Mouse (Mus musculus) small intestine, adult 2 months (tissue): ENCODE measurements around the gene Usp24. TPM values are rescaled to one million over a fixed set of nuclear protein-coding genes. Genes with fewer than 3 reads are reported as not detected.

Experiments
- H3K27ac ChIP-seq: fragments of 200-500 bp; 2 replicates; pipeline ENCODE4 v1.5.1; 2012; ENCODE audit warnings: low read depth, low read length, control low read depth, inconsistent platforms; ENCODE audit not compliant: insufficient read depth
- H3K27me3 ChIP-seq: fragments of 200-500 bp; 2 replicates; pipeline ENCODE4 v1.6.1; 2012; ENCODE audit warnings: mild to moderate bottlenecking, moderate library complexity, low read length, inconsistent platforms; ENCODE audit not compliant: control insufficient read depth, insufficient read depth
- H3K36me3 ChIP-seq: fragments of 200-500 bp; 2 replicates; pipeline ENCODE4 v1.6.1; 2012; ENCODE audit warnings: mild to moderate bottlenecking, low read length, control low read depth, inconsistent platforms; ENCODE audit not compliant: control insufficient read depth, insufficient read depth
- H3K4me1 ChIP-seq: fragments of 200-500 bp; 2 replicates; pipeline ENCODE4 v1.6.1; 2012; ENCODE audit warnings: low read length, inconsistent platforms, mixed read lengths; ENCODE audit not compliant: control insufficient read depth, insufficient read depth, insufficient read length
- H3K4me3 ChIP-seq: fragments of 200-500 bp; 2 replicates; pipeline ENCODE4 v1.5.1; 2012; ENCODE audit warnings: low read depth, mild to moderate bottlenecking, control low read depth, inconsistent platforms, low read length, moderate library complexity
- CTCF ChIP-seq: fragments of 200-500 bp; IDR thresholded peaks from 2 replicates; pipeline ENCODE4 v1.5.1; 2012; ENCODE audit warnings: low read depth, mild to moderate bottlenecking, control low read depth, inconsistent platforms, low read length, moderate library complexity, mixed read lengths; ENCODE audit not compliant: insufficient replicate concordance, insufficient read length; ENCODE audit errors: extremely low read depth
- POLR2A ChIP-seq: fragments of 200-500 bp; IDR thresholded peaks from 2 replicates; pipeline ENCODE4 v1.6.1; 2012; ENCODE audit warnings: low read depth, mild to moderate bottlenecking, control low read depth, inconsistent platforms, low read length, moderate library complexity
- WGBS: fragments of 180-500 bp; shearing (Covaris S2); methylation state at CpG from one replicate; pipeline ENCODE4 v1.1.7; 2018; 5-methylcytosine and 5-hydroxymethylcytosine counted together
- polyA plus RNA-seq: library from polyadenylated mRNA; depleted of rRNA; stranded (reverse); fragments of >200 nt; gene quantifications from 2 replicates; pipeline ENCODE4 v1.2.3, GENCODE M21; 2012

Usp24 gene
- polyA plus RNA-seq, 1 experiment = 5.8 TPM

- H3K36me3 ChIP-seq = peaks cover 56% of the 10 kb centered on the region
- 87% methylated on average over 7 of the region's 7 CpGs for WGBS
These were observed 113.1 kb downstream of the Usp24 start for GRCm38 (mm10) chr4:106429106-106429505.

GRCm38 (mm10) chr4:106430431-106430830, 114.4 kb downstream of the Usp24 start:
- peaks cover 53% of the 10 kb centered on the region for H3K36me3 ChIP-seq
- no peaks in the 10 kb centered on the region for H3K4me1 ChIP-seq
- TF ChIP-seq POLR2A (no peak), CTCF (no peak)
- H3K27ac ChIP-seq = no peak overlapping the region
- 98% methylated on average over 5 of the region's 5 CpGs for WGBS
- H3K4me3 ChIP-seq = no peak overlapping the region
- no peaks in the 10 kb centered on the region for H3K27me3 ChIP-seq

More at GRCm38 (mm10) chr4:106429106-106429505, 113.1 kb downstream of the Usp24 start:
- H3K4me3 ChIP-seq = no peak overlapping the region
- no peaks in the 10 kb centered on the region for H3K27me3 ChIP-seq
- no peaks in the 10 kb centered on the region for H3K4me1 ChIP-seq
- TF ChIP-seq CTCF (no peak), POLR2A (no peak)
- no peak overlapping the region for H3K27ac ChIP-seq

- Histone ChIP-seq H3K27ac (no peak overlapping the region), H3K27me3 (no peaks in the 10 kb centered on the region), H3K36me3 (peaks cover 60% of the 10 kb centered on the region), H3K4me3 (no peak overlapping the region), H3K4me1 (no peaks in the 10 kb centered on the region)
- TF ChIP-seq POLR2A = no peak
- WGBS = 61% methylated on average over 2 of the region's 2 CpGs
These were observed 119.4 kb downstream of the Usp24 start for GRCm38 (mm10) chr4:106435426-106435825.

- TF ChIP-seq POLR2A (no peak), CTCF (peak; percentile 70; the same call in 1 of the 2 replicates)
- H3K27me3 ChIP-seq = no peaks in the 10 kb centered on the region
- 68% methylated on average over 4 of the region's 4 CpGs for WGBS
- no peaks in the 10 kb centered on the region; the same call in 1 of the 2 replicates for H3K4me1 ChIP-seq
- no peak overlapping the region for H3K4me3 ChIP-seq
- no peak overlapping the region for H3K27ac ChIP-seq
- H3K36me3 ChIP-seq = peaks cover 56% of the 10 kb centered on the region
These were observed 120.5 kb downstream of the Usp24 start for GRCm38 (mm10) chr4:106436475-106436874.

- Histone ChIP-seq H3K27me3 (no peaks in the 10 kb centered on the region), H3K36me3 (peaks cover 55% of the 10 kb centered on the region), H3K27ac (no peak overlapping the region), H3K4me1 (no peaks in the 10 kb centered on the region; the same call in 1 of the 2 replicates), H3K4me3 (no peak overlapping the region)
- TF ChIP-seq CTCF = no peak
- no peak for TF ChIP-seq POLR2A
- 97% methylated on average over 5 of the region's 5 CpGs for WGBS
These were observed 121.2 kb downstream of the Usp24 start for GRCm38 (mm10) chr4:106437207-106437606.

GRCm38 (mm10) chr4:106438763-106439162, 122.8 kb downstream of the Usp24 start:
- Histone ChIP-seq H3K27me3 (no peaks in the 10 kb centered on the region), H3K36me3 (peaks cover 59% of the 10 kb centered on the region), H3K4me3 (no peak overlapping the region), H3K27ac (no peak overlapping the region), H3K4me1 (no peaks in the 10 kb centered on the region; the same call in 1 of the 2 replicates)
- 90% methylated on average over 5 of the region's 5 CpGs for WGBS
- TF ChIP-seq CTCF (no peak), POLR2A (no peak)

GRCm38 (mm10) chr4:106443182-106443581, 127.2 kb downstream of the Usp24 start:
- H3K36me3 ChIP-seq = peaks cover 29% of the 10 kb centered on the region
- no peak overlapping the region for H3K27ac ChIP-seq
- WGBS = 84% methylated on average over 6 of the region's 6 CpGs
- H3K4me3 ChIP-seq = no peak overlapping the region
- TF ChIP-seq POLR2A = no peak
- TF ChIP-seq CTCF = no peak
- H3K4me1 ChIP-seq = no peaks in the 10 kb centered on the region; the same call in 1 of the 2 replicates
- no peaks in the 10 kb centered on the region for H3K27me3 ChIP-seq
